Mouse (Mus musculus) G1E (cell line): ENCODE data around the gene Ppp1r15b. TPM values are rescaled to one million over a fixed set of nuclear protein-coding genes. Genes with fewer than 3 reads are reported as not detected.

Source experiments
- ATAC-seq: 2 replicates; pipeline ENCODE4 v1.8.0; 2016; ENCODE audit warnings: mild to moderate bottlenecking; ENCODE audit not compliant: insufficient number of reproducible peaks, poor library complexity, low FRiP score, severe bottlenecking; ENCODE audit errors: extremely low read depth
- DNase-seq: peaks from one replicate; pipeline ENCODE4 v3.0.0; 2012; ENCODE audit warnings: low spot score
- H3K27me3 ChIP-seq: 2 replicates; pipeline ENCODE4 v1.6.1; 2012; ENCODE audit warnings: mild to moderate bottlenecking, low read length, inconsistent platforms; ENCODE audit not compliant: insufficient read depth
- H3K36me3 ChIP-seq: replicated peaks from 2 replicates; pipeline ENCODE3; 2012; ENCODE audit warnings: mild to moderate bottlenecking, inconsistent platforms
- H3K4me1 ChIP-seq: 2 replicates; pipeline ENCODE4 v1.6.1; 2012; ENCODE audit warnings: low read depth, low read length, inconsistent platforms, mixed read lengths; ENCODE audit not compliant: insufficient read depth
- H3K4me3 ChIP-seq: 2 replicates; pipeline ENCODE4 v1.5.1; 2012; ENCODE audit warnings: low read depth, mild to moderate bottlenecking, inconsistent platforms, low read length, moderate library complexity, mixed read lengths
- H3K9me3 ChIP-seq: replicated peaks from 2 replicates; pipeline ENCODE4 v1.6.1; 2012; ENCODE audit warnings: inconsistent platforms
- CTCF ChIP-seq: IDR thresholded peaks from 2 replicates; pipeline ENCODE4 v1.5.1; 2012; ENCODE audit warnings: low read depth, low read length, inconsistent platforms, mixed read lengths
- GATA1 ChIP-seq: IDR thresholded peaks from 2 replicates; pipeline ENCODE4 v1.6.1; 2012; ENCODE audit warnings: borderline replicate concordance, low read length, inconsistent platforms, mixed read lengths
- GATA2 ChIP-seq: IDR thresholded peaks from 2 replicates; pipeline ENCODE4 v1.6.1; 2012; ENCODE audit warnings: low read depth, low read length, inconsistent platforms, borderline replicate concordance
- POLR2AphosphoS5 ChIP-seq: IDR thresholded peaks from 2 replicates; pipeline ENCODE4 v1.6.1; 2012; ENCODE audit warnings: low read depth, low read length, inconsistent platforms; ENCODE audit not compliant: insufficient replicate concordance
- TAL1 ChIP-seq: conservative IDR thresholded peaks from 2 replicates; pipeline ENCODE4 v1.6.1; 2012; ENCODE audit warnings: low read depth, low read length, inconsistent platforms, mixed read lengths
- polyA plus RNA-seq: library from polyadenylated mRNA; stranded (reverse); fragments of >175 nt; gene quantifications from 2 replicates; pipeline ENCODE4 v1.2.3, GENCODE M21; 2012
- total RNA-seq, 2 experiments: library from RNA; stranded (forward) in 1 of 2; stranded (reverse) in 1 of 2; fragments of 200-1000 nt in 1 of 2; fragments of >200 nt in 1 of 2; fragmentation: Nextera tagmentation in 1 of 2; gene quantifications; 2 replicates each; pipeline ENCODE4 v1.2.3; 2014 to 2017

Ppp1r15b gene
- total and polyA plus RNA-seq, 3 experiments, result 35.3 to 131 (median 100) TPM

DNA sequence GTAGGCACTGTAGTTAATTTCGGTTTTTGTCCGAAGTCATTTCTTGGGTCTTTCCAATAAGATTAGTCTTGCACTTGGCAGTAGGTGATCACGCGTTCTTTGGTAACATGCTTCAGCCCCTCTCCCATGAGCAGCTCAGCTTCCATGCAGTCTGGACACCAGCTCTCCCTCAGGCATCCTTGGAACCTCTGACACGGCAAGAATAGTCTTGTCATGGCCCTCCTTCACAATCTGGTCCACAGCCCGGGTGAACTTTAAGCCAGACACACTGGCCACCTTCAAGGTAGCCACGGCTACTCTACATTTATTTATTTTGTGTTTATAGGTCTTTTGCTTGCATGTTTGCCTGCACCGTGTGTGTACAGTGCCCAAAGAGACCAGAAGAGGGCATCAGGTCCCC is 17.2 kb downstream of the Ppp1r15b start:
- Histone ChIP-seq H3K4me1 (peaks cover 7% of the 10 kb centered on the region), H3K27me3 (peaks cover 4% of the 10 kb centered on the region), H3K4me3 (no peak overlapping the region), H3K9me3 (0 out of 2 replicates have a peak, but pooled peaks cover 4% of the 10 kb centered on the region), H3K36me3 (peaks cover 2% of the 10 kb centered on the region)
- DNase-seq (no peak), ATAC-seq (no peak)
- no peak for TF ChIP-seq TAL1
- TF ChIP-seq GATA2, result no peak
- TF ChIP-seq CTCF, result no peak
- TF ChIP-seq POLR2AphosphoS5, result no peak
- no peak for TF ChIP-seq GATA1

DNA sequence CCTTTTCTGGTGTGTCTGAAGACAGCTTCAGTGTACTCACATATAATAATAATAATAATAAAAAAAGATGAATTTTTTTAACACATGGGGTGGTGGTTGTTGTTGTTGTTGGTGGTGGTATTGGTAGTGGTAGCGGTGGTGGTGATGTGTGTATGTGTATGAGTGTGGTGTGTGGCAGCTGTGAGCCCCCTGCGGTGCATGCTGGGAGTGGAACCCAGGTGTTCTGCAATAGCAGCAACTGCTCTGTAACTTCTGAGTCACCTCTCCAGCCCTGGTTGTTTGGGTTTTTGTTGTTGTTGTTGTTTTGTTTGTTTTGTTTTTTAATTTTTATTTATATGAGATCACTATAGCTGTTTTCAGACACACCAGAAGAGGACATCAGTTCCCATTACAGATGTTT is 19.6 kb downstream of the Ppp1r15b start:
- no peak for ATAC-seq
- DNase-seq, result no peak
- H3K4me3 ChIP-seq, result no peak overlapping the region
- H3K4me1 ChIP-seq, result peaks cover 7% of the 10 kb centered on the region
- peaks cover 11% of the 10 kb centered on the region for H3K27me3 ChIP-seq
- no peaks in the 10 kb centered on the region for H3K36me3 ChIP-seq
- TF ChIP-seq GATA2 (no peak), POLR2AphosphoS5 (no peak), TAL1 (no peak), GATA1 (no peak), CTCF (no peak)
- H3K9me3 ChIP-seq, result 0 out of 2 replicates have a peak, but pooled peaks cover 4% of the 10 kb centered on the region

DNA sequence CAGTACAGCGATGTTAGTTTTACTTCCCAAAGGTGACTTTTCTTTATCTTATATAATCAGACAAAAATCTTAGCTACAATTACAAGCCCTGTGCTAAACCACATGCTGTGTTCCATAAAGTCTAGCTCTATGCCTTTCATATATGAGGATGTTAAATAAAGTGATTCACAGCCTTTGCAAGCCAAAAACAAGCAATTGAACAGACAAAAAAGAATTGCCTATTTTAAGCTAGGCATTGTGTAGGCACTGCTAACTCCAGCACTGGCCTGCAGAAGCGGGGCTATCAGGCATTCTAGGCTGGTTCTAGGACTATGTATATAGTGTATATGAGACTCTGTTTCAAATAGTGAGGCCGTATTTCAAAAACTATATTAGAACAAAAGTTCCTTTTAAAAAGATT is 21.3 kb downstream of the Ppp1r15b start:
- no peaks in the 10 kb centered on the region for H3K36me3 ChIP-seq
- 0 out of 2 replicates have a peak, but pooled peaks cover 4% of the 10 kb centered on the region for H3K9me3 ChIP-seq
- H3K4me3 ChIP-seq, result no peak overlapping the region
- no peaks in the 10 kb centered on the region for H3K4me1 ChIP-seq
- ATAC-seq (no peak), DNase-seq (no peak)
- peaks cover 17% of the 10 kb centered on the region for H3K27me3 ChIP-seq
- TF ChIP-seq TAL1 (no peak), CTCF (no peak), GATA1 (no peak), POLR2AphosphoS5 (no peak), GATA2 (no peak)

DNA sequence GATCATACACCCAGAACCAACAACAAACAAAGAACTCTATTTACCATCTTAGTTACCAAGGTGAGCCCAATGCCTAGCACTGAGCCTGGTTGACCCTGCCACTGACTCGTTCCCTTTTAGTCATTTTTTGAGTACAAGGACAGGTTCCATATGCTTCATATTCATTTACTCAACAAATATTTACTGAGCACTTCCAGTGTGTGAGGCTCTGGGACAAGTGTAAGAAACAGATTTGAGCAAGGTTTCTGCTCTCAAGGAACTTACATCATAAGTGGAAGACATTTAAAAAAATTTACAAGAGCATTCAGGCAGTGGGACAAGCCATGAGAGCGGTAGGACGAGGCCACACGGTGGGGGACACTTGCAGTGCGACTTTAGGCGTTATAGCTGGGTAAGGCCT is 24.3 kb downstream of the Ppp1r15b start:
- Histone ChIP-seq H3K36me3 (no peaks in the 10 kb centered on the region), H3K9me3 (no peaks in the 10 kb centered on the region), H3K4me1 (no peaks in the 10 kb centered on the region), H3K27me3 (peaks cover 38% of the 10 kb centered on the region), H3K4me3 (no peak overlapping the region)
- DNase-seq (no peak), ATAC-seq (no peak)
- TF ChIP-seq TAL1, result no peak
- TF ChIP-seq CTCF, result no peak

DNA sequence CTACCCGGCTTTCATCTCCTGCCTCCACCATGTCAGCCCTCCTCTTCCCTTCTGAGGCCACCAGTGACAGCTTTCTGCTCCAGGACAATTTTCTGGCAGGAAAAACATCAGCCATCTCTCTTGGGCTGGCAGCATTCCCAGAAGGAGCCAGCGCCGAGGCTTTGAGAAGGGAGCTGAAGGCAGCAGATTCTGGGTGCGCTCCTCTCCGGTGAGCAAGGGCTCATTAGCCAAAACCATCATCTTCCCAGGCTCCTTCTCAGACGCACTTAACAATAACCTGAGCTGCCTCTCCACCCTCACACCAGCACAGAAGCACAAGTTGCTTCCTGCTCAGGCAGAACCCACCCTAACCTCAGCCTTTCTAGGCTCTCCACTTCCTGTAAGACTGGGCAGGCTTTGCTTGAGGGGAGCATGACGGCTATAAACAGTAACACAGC is 28.2 kb downstream of the Ppp1r15b start:
- H3K36me3 ChIP-seq, result no peaks in the 10 kb centered on the region
- no peak overlapping the region for H3K4me3 ChIP-seq
- H3K9me3 ChIP-seq, result no peaks in the 10 kb centered on the region
- no peak for ATAC-seq
- no peak for DNase-seq
- no peaks in the 10 kb centered on the region; the same call in 1 of the 2 replicates for H3K4me1 ChIP-seq
- peaks cover 67% of the 10 kb centered on the region for H3K27me3 ChIP-seq
- no peak for TF ChIP-seq POLR2AphosphoS5
- no peak for TF ChIP-seq GATA1
- no peak for TF ChIP-seq TAL1
- TF ChIP-seq GATA2, result no peak
- TF ChIP-seq CTCF, result no peak

DNA sequence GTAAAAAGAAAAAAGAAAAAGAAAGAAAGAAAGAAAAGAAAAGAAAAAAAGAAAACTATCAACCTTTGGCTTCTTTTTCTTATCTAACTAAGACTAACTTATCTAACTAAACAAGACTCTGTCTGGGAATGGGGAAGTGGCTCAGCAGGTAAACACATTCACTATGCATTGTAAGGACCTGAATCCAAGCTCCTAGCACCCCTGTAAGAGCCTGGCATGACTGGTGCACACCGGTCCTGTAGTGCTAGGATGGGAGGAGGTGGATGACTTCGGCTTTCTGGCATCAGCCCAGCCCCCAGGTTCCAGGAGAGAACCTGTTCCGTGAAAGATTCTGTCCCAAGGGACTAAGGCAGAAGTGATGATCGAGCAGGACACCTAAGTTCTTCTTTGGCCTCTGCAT is 30.6 kb downstream of the Ppp1r15b start:
- Histone ChIP-seq H3K4me3 (no peak overlapping the region), H3K9me3 (no peaks in the 10 kb centered on the region), H3K4me1 (no peaks in the 10 kb centered on the region; the same call in 1 of the 2 replicates), H3K27me3 (peaks cover 68% of the 10 kb centered on the region), H3K36me3 (no peaks in the 10 kb centered on the region)
- TF ChIP-seq POLR2AphosphoS5, result no peak
- TF ChIP-seq GATA1, result no peak
- DNase-seq (no peak), ATAC-seq (no peak)

DNA sequence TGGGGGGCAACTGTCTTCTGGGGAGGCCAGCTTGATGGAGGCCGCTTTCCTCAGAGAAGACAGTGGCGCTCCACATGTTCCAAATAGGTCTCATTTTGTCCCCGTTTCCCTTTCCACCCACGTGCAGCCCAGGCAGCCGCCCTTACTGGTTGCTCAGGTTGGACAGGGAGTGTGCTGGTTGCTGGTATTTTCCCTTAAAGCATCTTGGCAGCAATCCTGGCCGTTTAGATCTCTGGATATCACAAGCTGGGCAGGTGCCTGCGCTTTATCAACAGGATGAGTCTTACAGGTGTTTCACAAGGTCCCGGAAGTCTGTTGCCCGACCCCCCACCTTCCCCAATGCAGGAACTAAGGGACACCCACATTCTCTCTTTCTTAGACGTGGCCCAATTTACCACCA is 31.1 kb downstream of the Ppp1r15b start:
- Histone ChIP-seq H3K27me3 (peaks cover 69% of the 10 kb centered on the region), H3K4me1 (no peaks in the 10 kb centered on the region; the same call in 1 of the 2 replicates), H3K4me3 (no peak overlapping the region), H3K9me3 (no peaks in the 10 kb centered on the region), H3K36me3 (no peaks in the 10 kb centered on the region)
- DNase-seq (no peak), ATAC-seq (no peak)
- TF ChIP-seq POLR2AphosphoS5 (no peak), GATA1 (no peak), TAL1 (no peak), CTCF (no peak), GATA2 (no peak)
